Mouse (Mus musculus): Measurements from ENCODE around the gene Spns1.
"Not testable (repeated sequence)": the region's sequence is repeated elsewhere in the genome, so short reads cannot be mapped to it uniquely, and the experiment has no call there.

Gene Spns1

GRCm38 (mm10) chr7:126377278-126378158 is at the start of gene Spns1:
Spns1 (minus strand) TSS chr7:126377450.
- peak; percentile 92 for DNase-seq (ENCODE audit: extremely low spot score)

- DNase-seq (ENCODE audit: extremely low spot score): no peak
These were observed 46.9 kb upstream of the Spns1 start for GRCm38 (mm10) chr7:126424161-126424560.

- no peak for DNase-seq (ENCODE audit: extremely low spot score)
These were observed 44.5 kb upstream of the Spns1 start for GRCm38 (mm10) chr7:126421756-126422155.

GRCm38 (mm10) chr7:126418496-126418895 is 41.2 kb upstream of the Spns1 start:
- no peak for DNase-seq (ENCODE audit: extremely low spot score)

GRCm38 (mm10) chr7:126417606-126418005 is 40.4 kb upstream of the Spns1 start:
- no peak for DNase-seq (ENCODE audit: extremely low spot score)

- DNase-seq (ENCODE audit: extremely low spot score): peak; percentile 32
These were observed 39.8 kb upstream of the Spns1 start for GRCm38 (mm10) chr7:126417045-126417444.

GRCm38 (mm10) chr7:126416615-126417014 is 39.4 kb upstream of the Spns1 start:
- DNase-seq (ENCODE audit: extremely low spot score): no peak

GRCm38 (mm10) chr7:126414725-126415124 is 37.5 kb upstream of the Spns1 start, which contains the start of gene Cd19:
Cd19 (minus strand) TSS chr7:126414889.
- DNase-seq (ENCODE audit: extremely low spot score): no peak

GRCm38 (mm10) chr7:126411061-126411460 is 33.8 kb upstream of the Spns1 start:
- no peak for DNase-seq (ENCODE audit: extremely low spot score)

GRCm38 (mm10) chr7:126408686-126409085 is 31.4 kb upstream of the Spns1 start:
- DNase-seq (ENCODE audit: extremely low spot score): no peak

- DNase-seq (ENCODE audit: extremely low spot score): not testable (repeated sequence)
These were observed 25.3 kb upstream of the Spns1 start for GRCm38 (mm10) chr7:126402518-126402917.

- peak; percentile 77 for DNase-seq (ENCODE audit: extremely low spot score)
These were observed 22.3 kb upstream of the Spns1 start for GRCm38 (mm10) chr7:126399548-126399947.

GRCm38 (mm10) chr7:126397822-126398221 is 20.6 kb upstream of the Spns1 start:
- DNase-seq (ENCODE audit: extremely low spot score): no peak

GRCm38 (mm10) chr7:126397221-126397620 is 20.0 kb upstream of the Spns1 start:
- no peak for DNase-seq (ENCODE audit: extremely low spot score)

GRCm38 (mm10) chr7:126396298-126397119 is 19.3 kb upstream of the Spns1 start, which contains the start of gene Nfatc2ip:
Nfatc2ip (minus strand) TSS chr7:126396737.
- DNase-seq (ENCODE audit: extremely low spot score): peak; percentile 98

- DNase-seq (ENCODE audit: extremely low spot score): not testable (repeated sequence)
These were observed 15.0 kb upstream of the Spns1 start for GRCm38 (mm10) chr7:126392086-126392884.

GRCm38 (mm10) chr7:126388185-126388584 is 10.9 kb upstream of the Spns1 start:
- no peak for DNase-seq (ENCODE audit: extremely low spot score)

GRCm38 (mm10) chr7:126383565-126383964 is 6.3 kb upstream of the Spns1 start:
- no peak for DNase-seq (ENCODE audit: extremely low spot score)

GRCm38 (mm10) chr7:126376903-126377277 is 360 bp downstream of the Spns1 start:
- no peak for DNase-seq (ENCODE audit: extremely low spot score)

GRCm38 (mm10) chr7:126375012-126375411 is 2.2 kb downstream of the Spns1 start:
- no peak for DNase-seq (ENCODE audit: extremely low spot score)

- DNase-seq (ENCODE audit: extremely low spot score): no peak
These were observed 2.7 kb downstream of the Spns1 start for GRCm38 (mm10) chr7:126374526-126374925.

GRCm38 (mm10) chr7:126373007-126373406 is 4.2 kb downstream of the Spns1 start:
- DNase-seq (ENCODE audit: extremely low spot score): no peak
